Mouse (Mus musculus): Measurements from ENCODE around the gene Ap2a1.
A peak's percentile ranks its signal among the peaks of the same experiment; 100 is the strongest.

Ap2a1 gene

DNA sequence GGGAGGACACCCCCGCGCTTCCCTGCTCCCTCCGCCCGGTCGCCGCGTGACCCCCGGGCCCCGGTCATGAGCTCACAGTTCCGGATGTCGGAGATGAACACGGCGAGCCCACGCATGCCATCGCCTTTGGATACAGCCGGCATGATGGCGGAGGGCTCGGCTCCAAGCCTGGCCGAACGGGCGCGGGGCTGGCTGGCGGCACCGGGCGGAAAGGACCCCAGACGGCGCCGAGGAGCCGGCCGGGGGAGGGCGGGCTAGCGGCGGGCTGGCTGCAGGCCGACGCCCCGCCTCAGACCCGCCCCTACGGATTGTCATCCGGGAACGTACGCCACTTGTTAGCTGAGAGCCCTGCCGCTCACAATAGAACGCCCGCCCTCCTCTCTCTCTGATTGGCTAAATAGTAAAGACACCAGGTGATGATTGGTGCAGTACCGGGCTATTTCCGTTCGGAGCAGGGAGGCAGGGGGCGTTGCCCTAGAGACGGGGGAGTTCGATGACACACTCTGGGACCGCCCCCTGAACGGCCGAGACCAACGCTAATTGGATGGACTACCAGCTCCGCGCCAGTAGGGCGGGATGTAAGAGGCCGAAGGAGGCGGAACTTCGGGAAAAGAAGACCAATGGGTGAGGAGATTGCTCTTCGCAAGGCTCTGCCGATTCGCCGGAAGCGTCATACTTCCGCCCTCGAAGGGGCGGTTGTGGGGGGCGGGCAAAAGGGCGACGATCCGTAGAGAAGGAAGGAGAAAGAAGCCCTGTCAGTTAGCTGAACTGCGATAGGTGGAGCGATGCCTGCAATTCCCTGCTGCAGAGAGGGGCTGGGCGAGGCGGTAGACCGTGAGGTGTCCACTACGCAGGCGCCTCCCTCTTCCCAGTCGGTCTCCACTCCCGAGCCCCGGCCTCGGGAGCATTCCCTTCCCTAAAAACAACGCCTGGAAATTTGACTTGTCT, at the start of gene Ap2a1:
Gene Ap2a1 (minus strand): TSS at position 293 of the 948 bp plus-strand sequence.
- peak; percentile 100 for DNase-seq

DNA sequence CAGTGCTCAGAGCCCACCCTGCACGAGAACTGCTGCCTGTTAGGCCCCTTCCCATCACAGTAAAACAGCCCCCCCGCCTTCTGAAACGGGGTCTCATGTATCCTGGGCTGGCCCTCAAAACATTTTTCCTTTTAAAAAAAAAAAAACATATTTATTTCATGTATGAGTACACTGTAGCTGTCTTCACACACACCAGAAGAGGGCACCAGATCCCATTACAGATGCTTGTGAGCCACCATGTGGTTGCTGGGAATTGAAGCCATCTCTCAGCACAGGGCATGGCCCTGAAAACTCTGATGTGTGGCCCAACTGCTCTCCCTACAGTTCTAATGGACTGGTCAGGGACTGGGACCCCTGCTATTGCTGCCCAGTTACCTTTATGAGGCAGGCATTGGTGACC, 49.0 kb upstream of the Ap2a1 start:
- DNase-seq, result no peak

DNA sequence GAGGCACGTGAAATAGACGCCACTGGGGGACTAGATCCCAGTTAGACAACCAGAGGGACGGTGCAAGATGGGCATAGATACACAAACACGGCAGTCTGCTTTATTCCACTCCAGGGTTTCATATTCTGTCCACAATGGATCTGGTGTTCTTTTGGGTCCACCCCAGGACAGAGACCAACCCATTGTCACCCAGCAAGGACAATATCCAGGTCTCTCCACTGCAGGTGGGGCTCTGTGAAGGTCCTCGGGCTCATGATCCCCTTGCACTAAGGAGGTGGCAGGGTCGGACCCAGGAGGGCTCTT, 45.8 kb upstream of the Ap2a1 start:
- no peak for DNase-seq

DNA sequence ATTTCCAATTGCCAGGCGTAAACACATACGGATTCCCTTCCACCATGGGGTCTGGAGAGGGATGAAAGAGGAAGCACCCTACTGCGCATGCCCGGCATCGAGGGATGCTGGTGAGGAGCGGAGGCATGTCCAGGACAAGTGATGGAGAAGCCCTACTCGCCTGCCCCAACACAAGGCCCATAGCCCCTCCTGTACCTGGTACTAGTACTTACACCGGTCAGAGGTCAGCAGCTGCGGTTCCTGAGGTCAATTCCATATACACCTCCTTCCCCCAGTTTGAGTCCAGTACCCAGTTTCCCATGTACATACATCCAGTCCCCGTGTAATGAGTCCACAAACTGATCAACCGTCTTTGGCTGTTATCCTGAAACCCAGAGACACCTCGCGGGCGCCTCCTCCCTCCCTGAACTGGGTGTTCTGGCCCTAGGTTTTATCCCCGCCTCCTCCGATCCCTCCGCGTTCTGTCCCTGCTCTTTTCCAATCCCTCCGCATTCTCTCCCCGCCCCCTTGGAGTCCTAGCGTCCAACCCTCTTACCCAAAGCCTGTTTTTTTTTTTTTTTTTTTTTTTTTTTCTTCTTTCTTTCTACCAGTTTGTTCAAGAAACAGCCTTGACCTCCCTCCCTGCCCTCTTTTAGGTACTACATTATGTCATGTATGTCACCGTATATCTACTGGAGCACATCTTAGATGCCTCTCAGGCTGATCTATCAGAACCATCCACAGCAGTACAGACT, 45.3 kb upstream of the Ap2a1 start, which contains the start of gene Cpt1c:
Gene Cpt1c (minus strand): TSS at position 469 of the 734 bp plus-strand sequence.
- peak; percentile 77 for DNase-seq

DNA sequence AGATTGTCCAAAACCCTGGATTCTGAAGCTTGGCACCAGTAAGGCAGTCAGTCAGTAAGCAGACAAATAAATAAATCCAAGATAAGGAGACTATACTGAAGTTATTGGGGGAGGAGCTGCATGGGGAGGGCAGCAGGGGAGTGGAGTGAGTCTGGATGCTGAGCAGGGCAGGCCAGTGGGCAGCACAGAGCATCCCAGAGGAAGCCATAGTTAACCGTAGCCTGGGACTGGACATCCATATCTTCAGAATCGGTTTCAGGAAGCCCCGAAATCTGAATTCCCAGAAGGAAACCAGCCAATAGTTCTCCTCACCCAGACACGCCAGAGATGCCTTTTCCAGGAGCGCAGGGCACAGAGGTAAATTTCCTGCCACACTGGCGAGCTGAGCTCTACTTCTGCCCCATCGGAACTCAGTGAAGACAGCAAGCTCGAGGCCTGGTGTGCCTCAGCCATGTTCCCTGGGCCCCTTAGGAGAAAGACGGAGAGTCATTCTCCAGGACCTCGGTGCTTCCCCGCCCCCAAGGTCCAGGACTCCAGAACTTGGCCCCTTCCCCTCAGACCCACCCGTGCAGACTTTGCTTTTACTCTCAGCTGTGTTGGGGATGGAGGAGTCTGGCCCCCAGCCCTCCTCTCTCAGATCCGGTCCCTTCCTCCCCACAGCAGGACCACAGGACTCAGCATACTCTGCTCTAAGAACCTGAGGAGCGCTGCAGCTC, 44.3 kb upstream of the Ap2a1 start:
- no peak for DNase-seq

DNA sequence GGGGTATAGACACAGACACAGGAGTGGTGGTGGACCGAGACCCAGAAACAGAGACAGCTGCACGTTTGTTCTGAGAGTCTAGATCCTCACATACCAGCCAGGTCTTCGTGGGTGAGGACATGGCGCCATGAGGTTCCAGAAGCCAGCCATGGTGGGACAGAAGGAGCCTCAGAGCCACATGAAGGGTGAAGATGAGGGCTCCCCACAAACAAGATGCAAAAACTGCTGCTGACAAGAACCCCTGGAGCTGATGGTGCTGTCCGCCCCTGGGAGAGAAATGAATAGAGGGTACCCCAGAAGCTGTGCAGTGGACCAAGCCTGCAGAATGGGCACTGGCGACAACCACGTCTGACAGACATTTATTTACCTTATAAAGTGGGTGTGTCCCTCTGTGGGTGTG, 41.8 kb upstream of the Ap2a1 start:
- DNase-seq, result no peak

DNA sequence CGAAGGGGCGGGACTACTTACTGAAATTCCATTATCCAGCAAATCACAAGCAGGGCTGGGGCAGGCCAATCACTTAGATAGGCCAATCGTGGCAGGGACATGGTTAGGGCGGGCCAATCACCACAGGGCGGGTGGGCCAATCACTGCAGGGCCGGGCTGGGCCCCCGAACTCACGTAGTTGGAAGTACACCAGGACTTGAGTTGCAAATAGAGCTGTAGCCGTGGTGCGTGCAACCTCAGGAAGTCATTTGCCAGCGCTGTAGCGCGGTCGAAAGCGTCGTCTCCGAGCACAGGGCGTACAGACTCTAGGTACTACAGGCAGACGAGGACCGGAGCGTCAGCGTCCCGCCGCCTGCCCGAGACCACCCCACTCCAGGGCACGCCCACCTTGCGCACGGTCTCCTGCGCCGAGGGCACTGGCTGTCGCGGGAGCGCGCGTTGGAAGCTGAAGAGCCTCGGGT, 41.0 kb upstream of the Ap2a1 start:
- DNase-seq, result peak; percentile 88 to 92

DNA sequence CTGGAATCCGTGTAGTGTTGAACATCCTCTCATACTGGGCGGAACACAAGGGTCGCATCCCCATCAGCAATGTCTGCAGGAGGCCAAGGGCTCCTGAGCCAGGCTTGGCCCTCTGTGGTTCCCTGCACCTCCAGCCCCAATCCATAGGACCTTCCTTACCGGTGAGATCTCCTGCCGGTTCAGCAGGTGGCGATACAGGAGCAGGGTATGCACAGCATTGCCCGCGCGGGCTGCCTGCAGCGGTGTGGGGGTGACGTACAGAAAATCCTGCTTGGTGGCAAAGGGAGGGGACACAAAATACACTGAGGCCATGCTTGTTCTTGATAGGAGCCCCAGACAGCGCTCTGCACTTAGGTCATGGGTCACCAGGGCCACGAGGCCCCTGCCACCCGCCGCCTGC, 37.3 kb upstream of the Ap2a1 start:
- DNase-seq, result no peak

DNA sequence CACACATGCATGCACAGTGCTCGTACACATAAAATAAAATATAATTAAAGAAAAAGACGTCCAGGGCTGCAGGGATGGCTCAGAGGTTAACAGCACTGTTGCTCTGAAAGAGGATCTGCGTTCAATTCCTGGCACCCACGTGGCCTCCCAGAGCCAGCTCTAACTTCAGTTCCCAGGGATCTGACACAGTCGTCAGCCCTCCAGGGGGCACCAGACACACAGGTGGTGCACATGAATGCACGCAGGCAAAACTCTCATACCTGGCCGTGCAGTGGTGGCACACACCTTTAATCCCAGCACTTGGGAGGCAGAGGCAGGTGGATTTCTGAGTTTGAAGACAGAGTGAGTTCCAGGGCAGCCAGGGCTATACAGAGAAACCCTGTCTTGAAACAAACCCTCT, 36.7 kb upstream of the Ap2a1 start:
- no peak for DNase-seq

DNA sequence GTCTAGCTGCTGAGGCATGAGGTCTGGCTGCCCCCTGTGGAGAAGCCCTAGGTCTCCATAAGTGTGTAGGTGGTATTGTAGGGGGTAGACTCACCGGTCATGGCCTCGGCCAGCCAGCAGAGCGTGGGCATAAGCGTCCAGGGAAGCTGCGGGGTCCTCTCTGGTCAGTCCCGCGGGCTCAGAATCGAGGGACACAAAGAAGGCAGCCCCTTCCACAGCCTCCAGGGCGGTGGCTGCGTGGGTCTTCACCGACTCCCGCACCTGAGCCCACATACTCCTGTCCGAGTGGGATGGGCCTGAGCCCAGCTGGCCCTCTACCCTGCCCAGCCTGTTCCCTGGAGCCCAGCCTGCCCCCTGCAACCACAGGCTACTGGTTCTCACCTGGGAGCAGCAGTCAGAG, 35.7 kb upstream of the Ap2a1 start:
- no peak for DNase-seq

DNA sequence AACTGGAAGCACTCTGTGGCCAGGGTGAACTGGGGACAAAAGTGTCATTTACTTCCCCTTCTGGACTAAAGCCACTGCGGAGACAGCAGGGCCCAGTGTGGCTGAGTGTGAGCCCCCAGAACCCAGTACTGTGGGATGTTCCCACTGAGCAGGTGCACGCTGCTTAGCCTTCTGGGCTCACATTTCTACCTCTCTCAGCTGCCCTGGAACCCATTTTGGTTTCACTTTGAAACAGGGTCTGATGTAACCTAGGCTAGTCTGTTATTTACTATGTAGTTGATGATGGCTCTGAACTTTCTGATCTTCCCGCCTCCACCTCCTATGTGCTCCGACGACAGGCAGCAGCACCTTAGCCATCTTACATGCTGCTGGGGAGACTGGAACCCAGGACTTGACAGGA, 33.5 kb upstream of the Ap2a1 start:
- no peak for DNase-seq

DNA sequence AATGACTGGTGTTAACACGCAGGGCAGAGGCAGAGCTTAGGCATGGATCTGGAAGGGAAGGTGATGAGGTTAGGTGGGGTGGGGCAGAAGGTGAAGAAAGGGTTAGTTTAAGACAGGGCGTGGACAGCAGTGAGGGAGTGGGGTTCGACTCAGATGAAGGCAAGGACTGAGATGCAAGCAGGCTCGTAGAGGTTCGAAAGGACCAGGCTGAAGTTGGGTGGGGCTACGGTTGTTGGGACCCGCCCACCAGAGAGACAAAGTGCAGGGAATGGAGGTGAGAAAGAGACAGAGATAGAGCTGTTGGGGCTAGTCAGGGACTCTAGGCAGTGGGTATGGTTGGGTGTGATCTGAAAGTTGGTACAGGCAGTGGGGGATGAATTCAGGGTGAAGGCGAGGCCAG, 33.0 kb upstream of the Ap2a1 start:
- DNase-seq, result no peak

DNA sequence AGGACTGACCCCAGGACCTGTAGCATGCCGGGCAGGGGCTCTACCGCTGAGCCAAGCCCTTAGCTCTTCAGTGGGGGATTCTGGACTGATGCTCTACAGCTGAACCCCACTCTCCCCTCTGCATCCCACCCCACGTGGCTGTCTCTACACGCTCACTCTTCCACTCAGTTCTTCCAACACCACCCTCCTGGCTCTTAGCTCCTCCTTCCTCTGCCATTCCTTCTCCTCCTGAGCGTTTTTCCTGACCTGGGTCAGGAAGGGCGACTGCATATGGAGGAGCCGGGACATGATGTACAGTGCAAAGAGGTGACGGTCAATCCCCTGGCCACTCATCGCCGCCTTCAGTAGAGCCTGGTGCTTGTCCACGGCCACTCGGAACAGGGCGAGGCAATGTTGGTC, 31.2 kb upstream of the Ap2a1 start:
- DNase-seq, result no peak

DNA sequence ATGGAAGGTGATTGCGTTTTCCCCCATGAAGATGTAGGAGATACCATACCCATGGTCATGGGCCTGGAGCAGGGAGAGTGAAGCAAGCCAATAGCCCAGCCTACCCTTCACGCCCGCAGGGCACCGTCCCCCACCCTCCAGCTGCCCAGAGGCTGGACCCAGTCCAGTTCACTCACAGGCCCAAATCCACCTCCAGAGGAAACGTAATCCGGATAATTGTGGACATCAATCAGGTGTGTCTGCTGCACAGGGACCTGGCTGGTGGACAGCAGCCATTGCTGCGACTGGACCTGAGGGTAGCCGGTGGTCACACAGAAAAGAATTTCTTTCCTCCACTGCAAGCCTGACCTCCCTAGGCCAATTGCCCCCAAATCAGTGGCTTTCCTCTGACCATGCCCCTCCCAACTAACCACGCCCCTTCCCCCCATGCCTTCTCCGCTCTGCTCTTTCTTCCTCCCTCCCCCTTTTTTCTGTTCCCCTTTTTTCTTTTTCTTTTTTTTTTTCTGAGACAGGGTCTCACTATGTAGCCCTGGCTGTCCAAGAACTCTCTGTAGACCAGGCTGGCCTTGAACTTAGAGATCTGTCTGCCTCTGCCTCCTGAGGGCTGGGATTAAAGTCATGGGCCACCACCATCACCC, 30.7 kb upstream of the Ap2a1 start:
- no peak for DNase-seq

DNA sequence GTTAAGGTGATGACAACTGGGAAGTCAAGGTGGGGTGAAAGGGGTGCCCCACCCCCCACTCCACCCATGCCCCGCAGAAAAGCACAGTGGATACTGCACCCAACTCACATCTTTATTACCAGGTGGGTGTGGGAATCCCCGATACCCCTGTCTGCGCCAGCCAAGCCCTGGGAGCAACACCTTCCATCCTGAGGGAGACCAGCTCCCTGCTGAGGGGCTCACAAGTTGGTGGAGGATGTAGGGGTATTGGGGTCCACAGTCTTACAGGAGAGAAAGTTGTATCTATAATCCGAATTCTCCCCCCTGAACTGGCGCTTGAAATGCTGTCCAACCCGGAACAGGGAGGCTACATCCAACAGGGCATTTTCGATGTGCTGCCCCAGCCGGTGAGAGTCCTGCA, 30.0 kb upstream of the Ap2a1 start:
- no peak for DNase-seq

DNA sequence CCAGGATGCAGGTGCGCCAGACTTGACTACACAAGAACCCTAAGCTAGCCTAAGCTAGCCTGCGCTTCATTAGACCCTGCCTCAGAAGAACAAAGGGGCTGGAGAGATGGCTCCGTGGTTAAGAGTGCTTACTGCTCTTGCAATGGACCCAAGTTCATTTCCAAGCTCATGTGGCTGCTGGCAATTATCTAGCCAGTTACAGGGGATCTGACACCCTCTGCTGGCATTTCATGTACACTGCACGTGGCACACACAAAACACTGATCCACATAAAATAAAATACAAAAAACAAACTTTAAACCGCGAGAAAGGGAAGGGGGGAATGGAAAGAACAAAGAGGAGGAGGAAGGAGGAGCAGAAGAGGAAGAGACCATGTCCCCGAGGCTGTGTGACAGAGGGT, 28.9 kb upstream of the Ap2a1 start:
- DNase-seq, result peak in 1 of 2 experiments; percentile 34

DNA sequence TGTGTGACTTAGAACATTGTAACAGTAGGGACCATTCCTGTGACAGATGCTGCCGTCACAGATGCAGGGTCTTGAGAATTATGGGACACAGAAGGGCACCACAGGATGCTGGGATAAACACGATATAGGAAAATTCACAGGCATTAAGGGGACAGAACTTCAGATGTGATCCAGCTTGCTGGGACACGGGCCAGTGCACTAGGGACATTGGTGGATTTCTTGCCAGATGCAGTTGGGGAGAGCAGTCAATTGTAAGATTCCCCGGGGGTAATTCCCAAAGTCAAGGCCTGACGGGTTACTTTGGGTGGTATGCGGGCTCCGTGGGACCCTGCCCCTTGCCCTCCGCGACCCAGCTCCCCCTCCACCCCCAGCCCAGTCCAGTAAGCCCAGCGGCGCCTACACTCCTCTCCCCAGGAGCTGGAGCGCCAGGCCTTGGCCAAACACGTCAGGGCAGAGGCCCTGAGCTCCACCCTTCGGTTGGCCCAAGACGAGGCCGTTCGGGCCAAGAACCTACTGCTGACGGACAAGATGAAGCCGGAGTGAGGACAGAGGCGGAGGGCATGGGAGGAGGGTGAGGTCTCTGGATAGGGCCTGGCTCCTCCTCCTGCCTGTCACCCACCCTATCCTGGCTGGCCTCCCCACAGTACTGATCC, 28.0 kb upstream of the Ap2a1 start:
- DNase-seq, result peak; percentile 66 to 68

DNA sequence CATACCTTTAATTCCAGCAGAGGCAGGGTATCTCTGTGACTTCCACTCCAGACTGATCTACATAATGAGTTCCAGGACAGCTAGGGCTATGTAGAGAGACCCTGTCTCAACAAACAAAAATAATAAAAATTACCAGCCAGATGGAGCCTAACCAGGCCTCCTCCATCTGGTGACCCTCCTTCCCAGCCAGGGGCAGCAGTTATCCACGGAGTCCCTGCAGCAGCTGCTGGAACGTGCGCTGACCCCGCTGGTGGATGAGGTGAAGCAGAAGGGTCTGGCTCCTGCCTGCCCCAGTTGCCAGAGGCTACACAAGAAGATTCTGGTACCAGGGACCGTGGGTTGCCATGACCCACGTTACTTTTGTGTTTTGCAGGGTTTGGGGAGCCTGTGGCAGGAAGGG, 27.0 kb upstream of the Ap2a1 start:
- no peak for DNase-seq

DNA sequence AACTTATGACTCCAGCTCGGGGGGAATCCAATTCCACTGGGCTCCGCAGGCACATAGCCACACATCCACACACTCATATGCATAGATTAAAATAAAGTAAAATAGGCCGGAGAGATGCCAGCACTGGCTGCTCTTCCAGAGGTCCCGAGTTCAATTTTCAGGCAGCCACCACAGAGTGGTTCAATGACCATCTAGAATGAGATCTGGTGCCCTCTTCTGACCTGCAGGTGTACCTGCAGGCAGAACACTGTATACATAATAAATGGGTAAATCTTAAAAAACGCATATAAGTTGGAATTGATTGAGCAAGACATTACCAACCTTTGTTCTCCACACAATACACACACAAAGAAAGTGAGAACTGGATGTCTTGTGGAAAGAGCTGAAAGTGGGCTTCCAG, 26.3 kb upstream of the Ap2a1 start:
- DNase-seq, result no peak

DNA sequence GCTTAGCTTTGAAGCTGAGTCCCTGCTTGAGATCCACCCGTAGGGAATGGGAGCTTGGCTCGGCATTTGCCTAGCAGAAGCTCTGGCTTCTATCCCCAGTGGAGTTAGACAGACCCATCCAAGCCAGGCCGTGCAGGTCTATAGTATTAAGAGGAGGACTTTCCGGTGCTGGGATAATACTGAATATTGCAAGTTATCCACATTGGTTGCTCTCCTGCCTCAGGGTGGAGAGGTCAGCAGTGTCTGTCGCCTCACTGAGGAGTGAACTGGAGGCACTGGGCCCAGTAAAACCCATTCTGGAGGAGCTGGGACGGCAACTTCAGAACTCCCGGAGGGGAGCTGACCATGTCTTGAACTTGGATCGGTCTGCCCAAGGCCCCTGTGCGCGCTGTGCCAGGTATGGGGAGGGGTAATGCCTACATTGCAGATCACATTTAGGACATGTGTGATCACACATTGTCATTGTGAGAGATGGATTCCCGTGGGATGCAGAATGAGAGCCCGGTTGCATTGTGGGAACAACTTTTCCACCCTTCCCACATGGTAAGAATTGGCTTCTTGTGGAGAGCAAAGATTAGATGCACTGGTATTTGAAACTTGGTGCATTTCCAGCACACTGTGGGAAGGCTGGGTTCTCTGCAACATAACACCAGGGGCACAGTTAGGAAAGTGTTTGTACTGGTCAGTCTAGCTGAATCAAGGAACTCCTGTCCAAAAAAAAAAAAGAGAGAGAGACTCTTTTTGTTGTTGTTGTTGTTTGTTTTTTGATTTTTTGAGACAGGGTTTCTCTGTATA, 25.0 kb upstream of the Ap2a1 start:
- no peak for DNase-seq

DNA sequence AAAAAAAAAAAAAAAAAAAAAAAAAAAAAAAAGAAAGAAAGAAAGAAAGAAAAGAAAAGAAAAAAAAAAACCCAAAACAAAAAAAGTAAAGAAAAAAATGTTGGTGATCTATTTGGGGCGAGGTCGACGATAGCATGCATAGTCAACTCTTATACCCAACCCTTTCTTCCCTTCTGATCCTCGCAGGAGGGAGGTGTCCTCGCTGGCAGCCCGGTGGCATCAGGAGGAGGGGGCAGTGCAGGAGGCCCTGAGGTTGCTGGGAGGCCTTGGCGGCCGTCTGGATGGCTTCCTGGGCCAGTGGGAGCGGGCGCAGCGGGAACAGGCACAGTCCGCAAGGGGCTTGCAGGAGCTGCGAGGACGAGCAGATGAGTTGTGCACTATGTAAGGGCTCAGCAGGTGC, 24.3 kb upstream of the Ap2a1 start:
- no peak for DNase-seq

Measured in lung, adult 18-20 months (tissue).